Mouse (Mus musculus) ES-E14 (cell line): Measurements from ENCODE around the gene P4ha2. TPM values are rescaled to one million over a fixed set of nuclear protein-coding genes. Genes with fewer than 3 reads are reported as not detected.

Source experiments
- DNase-seq: peaks from one replicate; pipeline ENCODE4 v3.0.0-alpha.2; 2013; ENCODE audit warnings: low read depth, low spot score
- H3K27ac ChIP-seq: 2 replicates; pipeline ENCODE4 v1.5.1; 2012; ENCODE audit warnings: low read depth, mild to moderate bottlenecking, low read length, moderate library complexity, mixed read lengths; ENCODE audit not compliant: poor library complexity, insufficient read depth, severe bottlenecking
- H3K36me3 ChIP-seq: 2 replicates; pipeline ENCODE4 v1.6.1; 2012; ENCODE audit warnings: mild to moderate bottlenecking, low read length, moderate library complexity, mixed read lengths; ENCODE audit not compliant: control insufficient read depth, poor library complexity, insufficient read depth, severe bottlenecking
- H3K4me1 ChIP-seq, 2 experiments: fragments of 150-350 bp in 1 of 2; sonication (generic) in 1 of 2; 2 replicates each; pipeline ENCODE4 v1.6.1; 2012; ENCODE audit warnings: low read length in 2 of 2, mild to moderate bottlenecking in 1 of 2, mixed read lengths in 1 of 2; ENCODE audit not compliant: control insufficient read depth in 2 of 2, insufficient read depth in 2 of 2, poor library complexity in 1 of 2
- H3K4me3 ChIP-seq, 2 experiments: fragments of 150-350 bp in 1 of 2; sonication (generic) in 1 of 2; 2 replicates each; pipeline ENCODE4 v1.5.1; 2012; ENCODE audit warnings: low read length in 2 of 2, low read depth in 1 of 2, mild to moderate bottlenecking in 1 of 2, mixed read lengths in 1 of 2; ENCODE audit not compliant: insufficient read depth in 1 of 2, poor library complexity in 1 of 2, severe bottlenecking in 1 of 2
- H3K9ac ChIP-seq: 2 replicates; pipeline ENCODE4 v1.6.1; 2012; ENCODE audit warnings: low read depth, mild to moderate bottlenecking, low read length, mixed read lengths; ENCODE audit not compliant: poor library complexity, insufficient read depth, severe bottlenecking
- H3K9me3 ChIP-seq: fragments of 150-350 bp; sonication (generic); 2 replicates; pipeline ENCODE4 v1.6.1; 2012; ENCODE audit warnings: low read depth, mild to moderate bottlenecking, low read length; ENCODE audit not compliant: control insufficient read depth, insufficient read depth
- CHD2 ChIP-seq: IDR thresholded peaks from 2 replicates; pipeline ENCODE4 v1.6.1; 2014; ENCODE audit warnings: mild to moderate bottlenecking, low read depth, low read length, inconsistent platforms
- HCFC1 ChIP-seq: IDR thresholded peaks from 2 replicates; pipeline ENCODE4 v1.6.1; 2012; ENCODE audit warnings: low read length, inconsistent platforms, borderline replicate concordance; ENCODE audit not compliant: insufficient read depth
- MAFK ChIP-seq: IDR thresholded peaks from 2 replicates; pipeline ENCODE4 v1.6.1; 2014; ENCODE audit warnings: mild to moderate bottlenecking, low read depth, low read length, inconsistent platforms; ENCODE audit not compliant: insufficient read depth
- ZC3H11A ChIP-seq: IDR thresholded peaks from 2 replicates; pipeline ENCODE4 v1.6.1; 2012; ENCODE audit warnings: low read depth, mild to moderate bottlenecking, inconsistent platforms, low read length, borderline replicate concordance
- ZNF384 ChIP-seq: IDR thresholded peaks from 2 replicates; pipeline ENCODE4 v1.6.1; 2012; ENCODE audit warnings: low read depth, low read length, inconsistent platforms
- in situ Hi-C, 2 experiments: fragments of 600-800 bp; cut with MboI; formaldehyde crosslinking; loops; one replicate each; pipeline ENCODE4 v1.15.1; 2025; ENCODE audit warnings: low sequenced_read_pairs in 2 of 2, inconsistent platforms in 1 of 2; ENCODE audit not compliant: unreplicated experiment in 2 of 2
- total RNA-seq: library from RNA; depleted of rRNA; stranded (reverse); fragments of 300-350 nt; gene quantifications from 2 replicates; pipeline ENCODE4 v1.2.3, GENCODE M21; 2012

P4ha2 gene
- total RNA-seq, 1 experiment: 53.2 TPM

- Histone ChIP-seq H3K4me3 (no peak overlapping the region), H3K27ac (no peak overlapping the region), H3K4me1 (peaks cover 0 to 4% of the 10 kb centered on the region in 2 experiments; a peak in 1 of 4 replicates), H3K9ac (no peak overlapping the region), H3K9me3 (no peaks in the 10 kb centered on the region), H3K36me3 (no peaks in the 10 kb centered on the region)
- in situ Hi-C loops: no loop called here
- no peak for DNase-seq
- TF ChIP-seq CHD2: no peak
These were observed 16.0 kb downstream of the P4ha2 start for GRCm38 (mm10) chr11:54115911-54116310.

- H3K4me1 ChIP-seq: peaks cover 0 to 4% of the 10 kb centered on the region in 2 experiments; a peak in 1 of 4 replicates
- H3K27ac ChIP-seq: no peak overlapping the region
- in situ Hi-C loops: no loop called here
- DNase-seq: no peak
- no peak overlapping the region for H3K4me3 ChIP-seq
- H3K9me3 ChIP-seq: no peaks in the 10 kb centered on the region
- no peak overlapping the region for H3K9ac ChIP-seq
- no peak for TF ChIP-seq MAFK
- TF ChIP-seq CHD2: no peak
- no peak for TF ChIP-seq HCFC1
- no peaks in the 10 kb centered on the region for H3K36me3 ChIP-seq
These were observed 16.5 kb downstream of the P4ha2 start for GRCm38 (mm10) chr11:54116406-54116805.

GRCm38 (mm10) chr11:54117096-54117495, 17.2 kb downstream of the P4ha2 start:
- no peaks in the 10 kb centered on the region for H3K9me3 ChIP-seq
- TF ChIP-seq HCFC1 (no peak), ZNF384 (no peak), CHD2 (no peak), MAFK (no peak)
- no peaks in the 10 kb centered on the region for H3K36me3 ChIP-seq
- no peak overlapping the region for H3K9ac ChIP-seq
- in situ Hi-C loops: no loop called here
- no peak overlapping the region for H3K27ac ChIP-seq
- no peak for DNase-seq
- H3K4me3 ChIP-seq: no peak overlapping the region
- peaks cover 0 to 4% of the 10 kb centered on the region in 2 experiments; a peak in 1 of 4 replicates for H3K4me1 ChIP-seq

GRCm38 (mm10) chr11:54119126-54119525, 19.2 kb downstream of the P4ha2 start:
- no peak overlapping the region for H3K9ac ChIP-seq
- no peak overlapping the region for H3K4me3 ChIP-seq
- no peak overlapping the region for H3K27ac ChIP-seq
- no peaks in the 10 kb centered on the region for H3K4me1 ChIP-seq
- no peaks in the 10 kb centered on the region for H3K9me3 ChIP-seq
- DNase-seq: no peak
- no peak for TF ChIP-seq MAFK
- TF ChIP-seq CHD2: no peak
- no peak for TF ChIP-seq ZC3H11A
- no peak for TF ChIP-seq ZNF384
- no peak for TF ChIP-seq HCFC1
- in situ Hi-C loops: no loop called here
- H3K36me3 ChIP-seq: no peaks in the 10 kb centered on the region

GRCm38 (mm10) chr11:54119740-54120360, 20.0 kb downstream of the P4ha2 start:
- Histone ChIP-seq H3K4me3 (no peak overlapping the region), H3K36me3 (no peaks in the 10 kb centered on the region), H3K27ac (no peak overlapping the region), H3K9me3 (no peaks in the 10 kb centered on the region), H3K9ac (no peak overlapping the region), H3K4me1 (no peaks in the 10 kb centered on the region)
- in situ Hi-C loops: no loop called here
- no peak for DNase-seq
- TF ChIP-seq HCFC1 (no peak), CHD2 (no peak), ZC3H11A (no peak), ZNF384 (no peak), MAFK (no peak)
